Mouse (Mus musculus) E14TG2a.4 (cell line): Measurements from ENCODE around the gene Slc35b3.

ENCODE experiments used
- CTCF ChIP-seq: conservative IDR thresholded peaks from 2 replicates; pipeline ENCODE4 v1.5.1; 2014; ENCODE audit warnings: low read length
- NANOG ChIP-seq: IDR thresholded peaks from 2 replicates; pipeline ENCODE4 v1.6.1; 2014; ENCODE audit warnings: borderline replicate concordance, low read length, mixed read lengths

GRCm38 (mm10) chr13:38941280-38941679 is 19.4 kb downstream of the Slc35b3 start:
- TF ChIP-seq NANOG: no peak
- no peak for TF ChIP-seq CTCF
